Mouse (Mus musculus) hindbrain, embryonic 13.5 days (tissue): ENCODE data around the gene Evi2b. TPM values are rescaled to one million over a fixed set of nuclear protein-coding genes. Genes with fewer than 3 reads are reported as not detected.
A peak's percentile ranks its signal among the peaks of the same experiment; 100 is the strongest.

ENCODE experiments used
- ATAC-seq: fragments of 200-750 bp; cut with Nextera tagmentation; 2 replicates; pipeline ENCODE4 v1.8.0; 2017; ENCODE audit warnings: moderate TSS enrichment; ENCODE audit not compliant: low FRiP score
- H3K27ac ChIP-seq: fragments of 300-500 bp; sonication (generic); 2 replicates; pipeline ENCODE4 v1.5.1; 2015; ENCODE audit warnings: inconsistent platforms, mild to moderate bottlenecking, moderate library complexity
- H3K27me3 ChIP-seq: fragments of 300-500 bp; sonication (generic); 2 replicates; pipeline ENCODE4 v1.6.1; 2015; ENCODE audit warnings: mild to moderate bottlenecking, inconsistent platforms
- H3K36me3 ChIP-seq: fragments of 300-500 bp; sonication (generic); 2 replicates; pipeline ENCODE4 v1.6.1; 2015; ENCODE audit warnings: mild to moderate bottlenecking, inconsistent platforms
- H3K4me1 ChIP-seq: fragments of 300-500 bp; sonication (generic); replicated peaks from 2 replicates; pipeline ENCODE4 v1.6.1; 2015; ENCODE audit warnings: inconsistent platforms
- H3K4me2 ChIP-seq: fragments of 300-500 bp; sonication (generic); 2 replicates; pipeline ENCODE4 v1.6.1; 2015; ENCODE audit warnings: inconsistent platforms, mild to moderate bottlenecking, moderate library complexity
- H3K4me3 ChIP-seq: fragments of 300-500 bp; sonication (generic); 2 replicates; pipeline ENCODE4 v1.5.1; 2015; ENCODE audit warnings: mild to moderate bottlenecking, inconsistent platforms
- H3K9ac ChIP-seq: fragments of 300-500 bp; sonication (generic); 2 replicates; pipeline ENCODE4 v1.6.1; 2015; ENCODE audit warnings: mild to moderate bottlenecking, inconsistent platforms
- H3K9me3 ChIP-seq: fragments of 300-500 bp; sonication (generic); 2 replicates; pipeline ENCODE4 v1.6.1; 2016; ENCODE audit warnings: inconsistent platforms
- WGBS: fragments of 180-500 bp; shearing (Covaris S2); methylation state at CpG from one replicate; pipeline ENCODE4 v1.1.7; 2015; 5-methylcytosine and 5-hydroxymethylcytosine counted together
- polyA plus RNA-seq: library from polyadenylated mRNA; unstranded; fragments of >200 nt; fragmentation: Nextera tagmentation; extraction: Ambion mirVana; gene quantifications from 2 replicates; pipeline ENCODE4 v1.2.1, GENCODE M21; 2015

Evi2b gene
- polyA plus RNA-seq, 1 experiment from 2014 or later: not detected

DNA sequence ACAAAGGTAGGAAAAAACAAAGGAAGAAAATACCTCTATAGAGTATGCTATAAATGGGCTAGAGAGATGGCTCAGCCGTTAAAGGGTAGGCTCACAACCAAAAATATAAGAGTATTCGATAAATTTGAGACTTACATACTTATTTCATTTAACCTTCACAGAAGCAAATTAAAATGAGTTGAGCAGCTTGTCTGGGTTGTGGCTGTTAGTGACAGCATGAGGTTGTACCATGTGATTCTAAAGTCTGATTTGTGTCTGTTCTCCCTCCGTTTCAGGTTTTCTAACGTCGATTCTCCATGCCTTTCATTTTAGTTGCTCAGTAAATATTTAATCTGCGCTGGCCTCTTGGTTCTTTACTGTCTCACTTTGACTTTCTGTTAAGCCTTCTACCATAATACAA, 4.3 kb downstream of the Evi2b start:
- Histone ChIP-seq H3K27me3 (no peaks in the 10 kb centered on the region), H3K36me3 (no peaks in the 10 kb centered on the region), H3K9ac (no peak overlapping the region), H3K4me3 (no peak overlapping the region), H3K4me2 (no peak overlapping the region), H3K4me1 (no peaks in the 10 kb centered on the region), H3K27ac (no peak overlapping the region), H3K9me3 (no peaks in the 10 kb centered on the region)
- WGBS: 91% methylated on average over 6 of the region's 6 CpGs
- no peak for ATAC-seq

DNA sequence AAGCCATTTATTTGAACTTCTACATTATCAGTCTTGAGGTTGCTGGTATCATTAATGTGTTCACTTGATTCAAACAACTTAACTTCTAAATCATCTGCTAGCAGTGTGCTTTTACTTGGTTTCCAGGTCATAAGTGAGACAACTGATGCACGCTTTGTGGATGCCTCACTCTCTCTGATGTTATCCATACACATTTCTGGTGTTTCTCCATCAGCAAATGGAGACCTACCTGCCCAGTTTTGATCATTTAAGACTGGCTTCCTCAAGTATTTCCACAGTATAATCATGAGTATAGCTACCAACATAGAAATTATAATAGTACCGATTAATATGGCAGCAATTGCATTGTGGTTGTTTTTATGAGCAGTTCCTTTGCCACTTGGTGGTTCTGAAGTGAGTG, 7.8 kb downstream of the Evi2b start:
- WGBS: 96% methylated on average over 2 of the region's 2 CpGs
- no peaks in the 10 kb centered on the region for H3K27me3 ChIP-seq
- no peaks in the 10 kb centered on the region for H3K4me1 ChIP-seq
- H3K4me2 ChIP-seq: no peak overlapping the region
- H3K36me3 ChIP-seq: no peaks in the 10 kb centered on the region
- H3K9ac ChIP-seq: no peak overlapping the region
- no peak for ATAC-seq
- H3K27ac ChIP-seq: no peak overlapping the region
- H3K9me3 ChIP-seq: no peaks in the 10 kb centered on the region
- H3K4me3 ChIP-seq: no peak overlapping the region

DNA sequence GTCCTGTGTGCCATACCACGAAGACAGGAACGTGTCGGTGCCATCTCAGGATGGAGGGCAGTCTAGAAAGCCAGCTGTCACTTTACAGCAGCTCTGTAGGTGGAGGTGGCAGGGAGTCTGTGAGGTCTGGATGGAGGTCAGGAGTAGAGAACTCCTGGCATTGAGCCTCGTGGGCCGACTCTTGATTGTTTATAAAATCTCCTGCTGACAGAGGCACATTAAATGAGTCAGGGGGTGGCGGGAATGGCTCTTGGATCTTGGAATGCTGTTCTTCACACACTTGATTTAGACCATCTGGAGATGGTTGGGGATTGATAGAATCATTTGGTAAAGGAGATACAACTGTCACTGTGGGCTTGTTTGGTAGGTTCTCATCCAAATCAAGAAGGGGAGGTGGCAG, 8.2 kb downstream of the Evi2b start:
- H3K27me3 ChIP-seq: no peaks in the 10 kb centered on the region
- no peak for ATAC-seq
- no peak overlapping the region for H3K4me2 ChIP-seq
- H3K27ac ChIP-seq: no peak overlapping the region
- no peak overlapping the region for H3K9ac ChIP-seq
- 73% methylated on average over 6 of the region's 6 CpGs for WGBS
- H3K9me3 ChIP-seq: no peaks in the 10 kb centered on the region
- H3K4me1 ChIP-seq: no peaks in the 10 kb centered on the region
- H3K36me3 ChIP-seq: no peaks in the 10 kb centered on the region
- no peak overlapping the region for H3K4me3 ChIP-seq

DNA sequence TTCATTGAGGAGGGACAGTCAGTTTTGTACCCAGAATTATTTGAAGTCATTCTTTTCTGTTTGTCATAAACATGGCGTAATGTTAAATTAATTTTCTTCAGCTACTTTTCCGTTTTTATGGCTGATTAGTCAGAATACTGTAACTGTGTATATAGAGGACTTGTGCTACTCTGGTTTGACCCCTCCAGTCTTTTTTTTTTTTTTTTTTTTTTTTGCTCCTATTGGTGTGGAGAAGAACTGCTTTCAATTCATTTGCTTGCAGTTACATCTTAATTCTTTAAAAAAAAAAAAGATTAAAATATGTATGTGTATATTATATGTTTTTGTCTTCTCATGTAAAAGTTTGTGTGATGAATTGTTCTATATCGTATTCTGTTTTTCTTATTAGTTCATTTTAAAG, 11.6 kb downstream of the Evi2b start:
- no peaks in the 10 kb centered on the region for H3K36me3 ChIP-seq
- H3K9ac ChIP-seq: no peak overlapping the region
- no peak overlapping the region for H3K4me2 ChIP-seq
- no peak overlapping the region for H3K27ac ChIP-seq
- no peaks in the 10 kb centered on the region for H3K4me1 ChIP-seq
- no peaks in the 10 kb centered on the region for H3K27me3 ChIP-seq
- ATAC-seq: no peak
- H3K4me3 ChIP-seq: no peak overlapping the region
- H3K9me3 ChIP-seq: no peaks in the 10 kb centered on the region
- WGBS: 90% methylated on average over 3 of the region's 3 CpGs

DNA sequence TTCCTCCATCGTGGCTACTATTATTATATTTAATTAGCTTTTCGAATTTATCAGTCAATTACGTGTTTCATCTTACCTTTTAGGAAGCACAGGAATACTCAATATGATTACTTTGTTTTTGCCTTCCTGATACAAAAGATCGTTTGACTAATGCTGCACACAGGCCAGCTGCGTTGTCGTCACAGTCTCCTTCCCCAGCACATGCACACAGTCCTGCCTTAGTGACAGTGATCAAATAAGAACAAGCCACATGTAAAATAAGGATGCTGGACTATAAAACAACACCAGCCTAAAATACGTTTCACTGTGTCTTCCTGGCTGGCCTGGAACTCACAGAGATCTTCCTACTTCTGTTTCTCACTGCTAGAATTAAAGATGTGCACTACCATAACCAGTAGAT, 19.1 kb downstream of the Evi2b start:
- no peaks in the 10 kb centered on the region for H3K9me3 ChIP-seq
- H3K4me2 ChIP-seq: no peak overlapping the region
- H3K36me3 ChIP-seq: no peaks in the 10 kb centered on the region
- H3K4me3 ChIP-seq: no peak overlapping the region
- H3K9ac ChIP-seq: no peak overlapping the region
- no peaks in the 10 kb centered on the region for H3K27me3 ChIP-seq
- H3K4me1 ChIP-seq: peaks cover 16% of the 10 kb centered on the region
- ATAC-seq: no peak
- no peak overlapping the region for H3K27ac ChIP-seq
- 75% methylated on average over 7 of the region's 7 CpGs for WGBS

DNA sequence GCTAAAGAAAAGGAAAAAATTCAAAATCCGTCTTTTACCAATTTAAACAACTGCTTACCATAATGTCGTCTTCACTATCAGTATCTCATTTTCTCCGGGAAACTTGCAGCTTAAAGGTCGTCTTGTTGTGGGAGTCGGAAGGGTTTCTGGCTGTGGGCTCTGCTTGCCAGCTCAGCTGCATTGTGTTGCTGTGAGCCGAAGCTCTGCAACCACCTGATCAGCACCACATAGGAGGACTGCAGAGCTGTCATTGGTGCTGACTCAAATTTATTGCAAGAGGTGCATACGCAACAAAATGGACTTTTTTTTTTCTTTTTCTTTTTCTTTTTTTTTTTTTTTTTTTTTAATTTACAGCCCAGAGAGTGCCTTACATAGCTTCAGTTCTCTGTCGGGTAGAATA, 19.7 kb downstream of the Evi2b start, which contains the start of gene Omg:
Omg (minus strand) TSS at position 240 of the 400 bp plus-strand sequence.
- no peaks in the 10 kb centered on the region for H3K36me3 ChIP-seq
- 26% methylated on average over 8 of the region's 8 CpGs for WGBS
- H3K27ac ChIP-seq: peak within 1 kb of the TSS; percentile 60
- no peak for ATAC-seq
- H3K27me3 ChIP-seq: no peaks in the 10 kb centered on the region
- H3K9me3 ChIP-seq: no peaks in the 10 kb centered on the region
- no peak within 1 kb of the TSS for H3K4me3 ChIP-seq
- peaks cover 16% of the 10 kb centered on the region for H3K4me1 ChIP-seq
- H3K9ac ChIP-seq: no peak within 1 kb of the TSS
- H3K4me2 ChIP-seq: 0 out of 2 replicates have a peak within 1 kb of the TSS, but pooled peaks have one; percentile 13

DNA sequence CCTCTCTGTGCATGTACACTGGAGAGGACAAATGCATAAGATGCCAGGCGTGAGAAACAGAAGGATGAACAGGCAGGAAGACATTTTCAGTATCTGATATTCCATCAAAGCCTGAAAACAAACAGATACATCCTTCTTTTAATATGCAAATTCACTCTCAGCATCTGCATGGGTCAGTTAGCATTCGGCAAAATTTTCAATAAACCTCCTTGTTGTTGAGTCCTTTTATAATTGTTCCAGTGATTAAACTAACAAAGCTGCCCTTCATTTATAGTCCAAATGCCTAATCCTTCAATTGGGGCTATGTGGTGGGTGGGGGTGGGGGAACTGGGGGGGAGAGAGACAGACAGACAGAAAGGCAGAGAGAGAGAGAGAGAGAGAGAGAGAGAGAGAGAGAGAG, 20.6 kb downstream of the Evi2b start:
- WGBS: 24% methylated on average over 2 of the region's 2 CpGs
- ATAC-seq: no peak
- Histone ChIP-seq H3K4me1 (peaks cover 16% of the 10 kb centered on the region), H3K27me3 (no peaks in the 10 kb centered on the region), H3K9me3 (no peaks in the 10 kb centered on the region), H3K9ac (no peak overlapping the region), H3K36me3 (no peaks in the 10 kb centered on the region), H3K27ac (peak overlapping the region; percentile 60; the same call in 1 of the 2 replicates), H3K4me3 (no peak overlapping the region), H3K4me2 (no peak overlapping the region)

DNA sequence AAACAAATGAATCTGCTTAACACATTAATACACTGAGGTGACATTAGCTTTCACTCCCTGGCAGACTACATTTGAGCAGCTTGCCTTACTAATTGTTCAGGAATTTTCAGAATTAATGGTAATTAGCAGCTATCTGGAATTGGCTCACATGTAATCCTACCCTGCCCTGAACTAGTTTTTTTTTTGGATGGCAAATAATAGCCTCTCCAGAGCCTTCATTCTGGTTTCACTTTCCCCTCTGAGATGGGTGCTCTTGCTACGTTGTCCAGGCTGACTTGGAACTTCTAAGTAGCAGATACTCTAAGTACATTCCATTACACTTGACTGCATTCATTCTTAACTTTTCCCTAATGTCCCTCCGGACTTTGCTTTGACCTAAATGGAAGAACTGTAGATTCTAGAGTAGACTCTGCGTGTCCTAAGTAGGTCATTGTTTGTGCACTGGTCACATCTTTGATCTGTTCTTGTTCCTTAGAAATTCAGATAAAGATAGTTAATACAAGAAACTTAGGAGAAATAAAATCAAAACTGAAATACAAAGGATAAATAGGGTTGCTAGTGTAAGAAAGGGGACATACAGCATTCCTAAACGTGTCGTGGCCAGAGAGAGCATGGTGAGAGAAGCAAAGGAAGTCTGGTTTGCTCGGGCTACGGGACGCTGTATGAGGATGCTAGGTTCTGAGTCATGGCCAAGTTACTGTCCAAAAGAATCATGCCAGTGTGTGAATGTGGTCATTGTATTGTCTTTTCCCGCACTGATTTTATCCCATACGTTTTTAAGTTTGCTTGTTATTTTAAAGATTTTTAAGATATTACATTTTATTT, 28.4 kb downstream of the Evi2b start:
- no peak overlapping the region for H3K27ac ChIP-seq
- WGBS: 81% methylated on average over 10 of the region's 10 CpGs
- no peaks in the 10 kb centered on the region for H3K9me3 ChIP-seq
- H3K4me1 ChIP-seq: no peaks in the 10 kb centered on the region
- no peak overlapping the region for H3K4me3 ChIP-seq
- H3K4me2 ChIP-seq: no peak overlapping the region
- H3K9ac ChIP-seq: no peak overlapping the region
- no peaks in the 10 kb centered on the region for H3K27me3 ChIP-seq
- H3K36me3 ChIP-seq: peaks cover 10% of the 10 kb centered on the region
- no peak for ATAC-seq

DNA sequence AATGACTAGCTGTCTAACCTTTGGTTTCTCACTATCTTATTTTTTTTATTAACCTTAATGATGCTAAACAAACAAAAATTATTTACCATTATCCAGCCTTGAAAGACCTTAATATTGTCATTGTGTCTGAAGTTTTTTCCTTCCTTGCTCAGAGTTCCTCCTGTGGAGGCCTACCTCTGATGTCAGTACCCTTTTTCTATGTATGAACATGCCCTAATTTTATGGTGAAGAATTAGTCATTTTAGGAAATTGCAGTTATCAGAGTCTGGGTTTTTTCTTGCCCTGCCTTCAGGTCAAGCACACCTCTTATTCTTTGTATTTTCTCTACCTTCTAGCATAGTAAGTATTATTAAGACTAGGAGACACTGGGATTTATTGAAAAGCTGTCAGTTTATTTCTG, 38.8 kb downstream of the Evi2b start:
- H3K27me3 ChIP-seq: no peaks in the 10 kb centered on the region
- no peak overlapping the region for H3K27ac ChIP-seq
- H3K9ac ChIP-seq: no peak overlapping the region
- H3K4me2 ChIP-seq: no peak overlapping the region
- H3K36me3 ChIP-seq: peaks cover 17% of the 10 kb centered on the region
- H3K4me3 ChIP-seq: no peak overlapping the region
- no peak for ATAC-seq
- H3K4me1 ChIP-seq: no peaks in the 10 kb centered on the region
- no peaks in the 10 kb centered on the region for H3K9me3 ChIP-seq

DNA sequence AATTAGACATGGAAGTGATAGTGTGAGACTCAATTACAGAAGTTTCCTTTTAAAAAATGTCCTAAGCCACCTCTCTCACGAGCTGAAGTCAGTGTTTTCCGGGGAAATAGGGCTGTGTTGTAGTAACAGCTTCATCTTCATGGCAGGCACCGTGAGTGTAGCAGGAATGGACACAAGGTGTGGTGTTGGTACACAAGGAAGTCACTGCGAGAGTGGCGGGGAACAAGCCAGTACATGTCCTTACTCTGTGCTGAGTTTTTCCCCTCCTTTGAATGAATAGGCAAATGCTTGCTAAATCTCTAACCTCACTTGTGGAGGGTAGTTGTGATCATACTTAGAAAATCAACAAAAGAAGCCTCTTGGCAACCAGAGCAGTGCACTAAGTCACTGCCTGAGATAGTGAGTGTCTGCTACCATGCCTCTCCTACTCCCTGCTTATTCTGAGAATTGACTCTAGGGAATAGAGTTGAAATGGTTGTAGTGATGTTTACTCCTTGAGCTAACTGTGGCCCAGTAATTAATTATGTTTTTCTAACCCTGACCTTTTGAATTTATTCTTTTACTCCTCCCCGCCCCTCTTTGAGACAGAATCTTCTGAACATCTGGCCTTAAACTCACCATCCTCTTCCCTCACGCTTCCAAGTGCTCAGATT, 39.6 kb downstream of the Evi2b start:
- H3K4me2 ChIP-seq: no peak overlapping the region
- no peak overlapping the region for H3K4me3 ChIP-seq
- H3K4me1 ChIP-seq: no peaks in the 10 kb centered on the region
- no peak overlapping the region for H3K27ac ChIP-seq
- H3K9ac ChIP-seq: no peak overlapping the region
- H3K27me3 ChIP-seq: no peaks in the 10 kb centered on the region
- H3K36me3 ChIP-seq: peaks cover 21% of the 10 kb centered on the region
- whole genome bisulfite sequencing: 89% methylated on average over 7 of the region's 7 CpGs
- no peak for ATAC-seq
- H3K9me3 ChIP-seq: no peaks in the 10 kb centered on the region

DNA sequence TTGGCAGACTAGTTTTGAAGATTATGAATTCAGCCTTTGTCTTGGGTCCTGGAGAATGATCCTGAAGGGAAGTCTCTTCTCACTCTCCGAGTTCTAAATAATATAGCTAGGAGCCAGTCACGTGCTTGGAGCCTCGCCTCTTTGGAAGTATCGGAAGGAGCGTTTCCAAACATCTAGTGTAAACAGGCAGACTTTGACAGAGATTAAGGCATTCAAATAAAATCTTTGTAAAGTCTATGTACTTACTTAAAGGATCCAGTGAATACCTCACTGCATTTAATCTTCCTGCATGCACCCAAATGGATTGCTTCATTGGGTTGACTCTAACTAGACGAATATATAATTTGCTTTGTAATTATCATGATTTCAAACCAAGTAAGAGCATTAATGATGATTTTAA, 40.2 kb downstream of the Evi2b start:
- H3K4me1 ChIP-seq: no peaks in the 10 kb centered on the region
- H3K4me3 ChIP-seq: no peak overlapping the region
- no peaks in the 10 kb centered on the region for H3K9me3 ChIP-seq
- WGBS: 93% methylated on average over 6 of the region's 6 CpGs
- H3K27me3 ChIP-seq: no peaks in the 10 kb centered on the region
- no peak for ATAC-seq
- no peak overlapping the region for H3K4me2 ChIP-seq
- no peak overlapping the region for H3K27ac ChIP-seq
- peaks cover 25% of the 10 kb centered on the region for H3K36me3 ChIP-seq
- H3K9ac ChIP-seq: no peak overlapping the region

DNA sequence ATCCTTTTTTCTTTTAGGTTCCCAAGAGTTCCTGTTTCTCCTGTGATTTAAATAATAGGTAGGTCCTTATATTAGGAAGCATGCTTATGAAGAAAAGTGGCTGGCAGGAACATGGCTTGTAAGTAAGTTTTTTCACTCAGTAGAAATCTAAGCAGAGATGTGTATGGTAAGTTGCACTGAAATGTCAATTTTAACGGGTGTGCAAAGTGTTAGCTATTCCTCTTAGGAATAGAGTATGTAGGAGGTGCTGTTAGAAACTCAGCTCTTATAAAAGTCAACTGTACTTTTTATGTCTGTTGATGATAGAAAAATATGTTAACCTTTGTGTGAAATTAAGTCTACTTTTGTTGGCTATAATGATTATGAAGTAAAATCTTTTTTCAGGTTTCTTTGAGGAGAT, 55.5 kb downstream of the Evi2b start:
- no peak overlapping the region for H3K9ac ChIP-seq
- WGBS: 88% methylated on average over 1 of the region's 1 CpGs
- H3K4me2 ChIP-seq: no peak overlapping the region
- no peak for ATAC-seq
- no peaks in the 10 kb centered on the region for H3K27me3 ChIP-seq
- H3K4me3 ChIP-seq: no peak overlapping the region
- no peak overlapping the region for H3K27ac ChIP-seq
- no peaks in the 10 kb centered on the region for H3K9me3 ChIP-seq
- H3K4me1 ChIP-seq: no peaks in the 10 kb centered on the region
- H3K36me3 ChIP-seq: peaks cover 48% of the 10 kb centered on the region
